Mouse (Mus musculus) hindbrain, embryonic 15.5 days (tissue): ENCODE results near the gene Tmem200c. TPM values are rescaled to one million over a fixed set of nuclear protein-coding genes. Genes with fewer than 3 reads are reported as not detected.

Experiments
- polyA plus RNA-seq: library from polyadenylated mRNA; unstranded; fragments of >200 nt; fragmentation: Nextera tagmentation; extraction: Ambion mirVana; gene quantifications from 2 replicates; pipeline ENCODE4 v1.2.1, GENCODE M21; 2015

Gene Tmem200c
- polyA plus RNA-seq, 1 experiment from 2014 or later: 4.6 TPM

Other genes starting within 250 kb of the Tmem200c start
- 91.8 and 95.4 TPM in 2 replicates for gene Epb41l3, start 249.1 kb downstream of the Tmem200c start, polyA plus RNA-seq